Comparison of ENCODE assay signal across 8 mouse cellular contexts in the genomic region with DNA sequence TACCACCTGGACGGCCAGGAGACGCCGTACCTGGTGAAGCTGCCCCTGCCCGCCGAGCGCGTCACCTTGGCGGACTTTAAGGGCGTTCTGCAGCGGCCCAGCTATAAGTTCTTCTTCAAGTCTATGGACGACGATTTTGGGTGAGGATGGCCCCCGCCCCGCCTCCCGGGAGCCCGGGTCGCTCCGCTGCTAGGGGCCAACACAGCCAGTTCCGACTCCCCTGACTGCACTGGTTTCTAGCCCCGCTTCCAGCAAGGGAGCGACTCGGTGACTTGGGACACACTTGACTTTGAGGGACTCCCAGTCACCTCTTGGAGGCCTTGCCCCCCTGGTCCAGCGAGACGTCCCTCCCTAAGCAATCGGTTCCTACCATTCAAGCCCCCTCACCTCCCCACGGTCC. TPM values are rescaled to one million over a fixed set of nuclear protein-coding genes. Genes with fewer than 3 reads are reported as not detected.
DNase-seq lines count a peak whose midpoint lies in the region; ATAC-seq lines count a peak whose summit lies in the region.

No protein-coding gene starts in this region.

- peak overlapping the region; percentile 97 for H3K9ac ChIP-seq in neural tube, embryonic 11.5 days (ENCODE audit: low read length)
- peak overlapping the region; percentile 97 for H3K9ac ChIP-seq in forebrain, embryonic 11.5 days (ENCODE audit: low read length)
- H3K9ac ChIP-seq in limb, embryonic 12.5 days (replicated peaks): peak overlapping the region; percentile 97

- ATAC-seq in neural tube, embryonic 11.5 days (ENCODE audit: insufficient read depth, low FRiP score, low TSS enrichment): peak; percentile 20
- no peak for ATAC-seq in forebrain, embryonic 11.5 days (replicated peaks; ENCODE audit: low FRiP score)
- 0 out of 2 replicates have a peak, but pooled peaks have one; percentile 2 for ATAC-seq in limb, embryonic 12.5 days (ENCODE audit: insufficient number of reproducible peaks, insufficient read depth, low FRiP score, low TSS enrichment, low read depth)

- peaks cover 9% of the 10 kb centered on the region; the same call in 1 of the 2 replicates for H3K36me3 ChIP-seq in neural tube, embryonic 11.5 days (ENCODE audit: control insufficient read depth, insufficient read depth, low read length)
- H3K36me3 ChIP-seq in forebrain, embryonic 11.5 days (ENCODE audit: control insufficient read depth, insufficient read depth, low read length): no peaks in the 10 kb centered on the region
- peaks cover 32% of the 10 kb centered on the region for H3K36me3 ChIP-seq in limb, embryonic 12.5 days

- peak overlapping the region; percentile 48 for H3K4me2 ChIP-seq in neural tube, embryonic 11.5 days (ENCODE audit: low read depth)
- peak overlapping the region; percentile 68 for H3K4me2 ChIP-seq in forebrain, embryonic 11.5 days (ENCODE audit: low read depth, low read length, severe bottlenecking)
- H3K4me2 ChIP-seq in limb, embryonic 12.5 days: peak overlapping the region; percentile 94

- no peaks in the 10 kb centered on the region for H3K27me3 ChIP-seq in neural tube, embryonic 11.5 days (ENCODE audit: control insufficient read depth, insufficient read depth, low read length)
- H3K27me3 ChIP-seq in forebrain, embryonic 11.5 days (ENCODE audit: control insufficient read depth, insufficient read depth, low read length): no peaks in the 10 kb centered on the region
- no peaks in the 10 kb centered on the region for H3K27me3 ChIP-seq in limb, embryonic 12.5 days

- H3K4me3 ChIP-seq in neural tube, embryonic 11.5 days (ENCODE audit: low read depth, low read length): peak overlapping the region; percentile 97
- peak overlapping the region; percentile 92 for H3K4me3 ChIP-seq in forebrain, embryonic 11.5 days (ENCODE audit: low read depth, low read length)
- H3K4me3 ChIP-seq in limb, embryonic 12.5 days (replicated peaks): peak overlapping the region; percentile 96

- H3K4me1 ChIP-seq in neural tube, embryonic 11.5 days (ENCODE audit: control insufficient read depth, insufficient read depth, low read length): peaks cover 10% of the 10 kb centered on the region; the same call in 1 of the 2 replicates
- peaks cover 6% of the 10 kb centered on the region; the same call in 1 of the 2 replicates for H3K4me1 ChIP-seq in forebrain, embryonic 11.5 days (replicated peaks; ENCODE audit: control insufficient read depth, insufficient read depth, low read length)
- peaks cover 14% of the 10 kb centered on the region for H3K4me1 ChIP-seq in limb, embryonic 12.5 days (replicated peaks)

- H3K9me3 ChIP-seq in neural tube, embryonic 11.5 days (ENCODE audit: control insufficient read depth, low read length): no peaks in the 10 kb centered on the region
- no peaks in the 10 kb centered on the region for H3K9me3 ChIP-seq in forebrain, embryonic 11.5 days (ENCODE audit: control insufficient read depth, low read length)
- no peaks in the 10 kb centered on the region for H3K9me3 ChIP-seq in limb, embryonic 12.5 days

- peak overlapping the region; percentile 83 for H3K27ac ChIP-seq in neural tube, embryonic 11.5 days (ENCODE audit: low read depth, low read length)
- H3K27ac ChIP-seq in forebrain, embryonic 11.5 days (ENCODE audit: low read depth, low read length): peak overlapping the region; percentile 84
- H3K27ac ChIP-seq in limb, embryonic 12.5 days: peak overlapping the region; percentile 95

- 0% methylated on average over 23 of the region's 26 CpGs for WGBS in neural tube, embryonic 11.5 days
- under 1% methylated on average over 26 of the region's 26 CpGs for WGBS in forebrain, embryonic 11.5 days
- WGBS in limb, embryonic 12.5 days: under 1% methylated on average over 26 of the region's 26 CpGs

- peak; percentile 64 for DNase-seq in cerebellum, adult 11-12 months
- DNase-seq in cerebellum, adult 9-11 months: no peak
- no peak for DNase-seq in neural tube, embryonic 11.5 days (ENCODE audit: low spot score)
- no peak for DNase-seq in neural tube, embryonic 10.5 days (ENCODE audit: extremely low spot score, low spot score)
- no peak for DNase-seq in forebrain, embryonic 11.5 days (ENCODE audit: low spot score)
- DNase-seq in naive thymus-derived CD4-positive, alpha-beta T cell, adult 2 months (ENCODE audit: low read depth): peak; percentile 55
- DNase-seq in ovary, adult 18-20 months (ENCODE audit: low spot score): no peak

RNA-seq across cellular contexts. Expression of gene Dvl3, which starts 0.4 kb away (rescaled TPM):
- polyA plus RNA-seq in neural tube, embryonic 11.5 days (2014; fragmentation: Nextera tagmentation; extraction: Ambion mirVana): 58.1 and 62.7 TPM in 2 replicates
- polyA plus RNA-seq in forebrain, embryonic 11.5 days (2014; fragmentation: Nextera tagmentation; extraction: Ambion mirVana): 42.8 and 45.4 TPM in 2 replicates
- 27.8 and 35.3 TPM in 2 replicates for polyA plus RNA-seq in limb, embryonic 12.5 days (2016; fragmentation: Nextera tagmentation; extraction: Ambion mirVana)

RNA-seq across cellular contexts. Expression of gene Ap2m1, which starts 18.1 kb away (rescaled TPM):
- 886 and 907 TPM in 2 replicates for polyA plus RNA-seq in neural tube, embryonic 11.5 days (2014; fragmentation: Nextera tagmentation; extraction: Ambion mirVana)
- polyA plus RNA-seq in forebrain, embryonic 11.5 days (2014; fragmentation: Nextera tagmentation; extraction: Ambion mirVana): 797 and 824 TPM in 2 replicates
- 616 and 634 TPM in 2 replicates for polyA plus RNA-seq in limb, embryonic 12.5 days (2016; fragmentation: Nextera tagmentation; extraction: Ambion mirVana)

RNA-seq across cellular contexts. Expression of gene Eif2b5, which starts 18.6 kb away (rescaled TPM):
- polyA plus RNA-seq in neural tube, embryonic 11.5 days (2014; fragmentation: Nextera tagmentation; extraction: Ambion mirVana): 130 and 137 TPM in 2 replicates
- 135 and 138 TPM in 2 replicates for polyA plus RNA-seq in forebrain, embryonic 11.5 days (2014; fragmentation: Nextera tagmentation; extraction: Ambion mirVana)
- 140 and 144 TPM in 2 replicates for polyA plus RNA-seq in limb, embryonic 12.5 days (2016; fragmentation: Nextera tagmentation; extraction: Ambion mirVana)

RNA-seq across cellular contexts. Expression of gene Abcf3, which starts 31.2 kb away (rescaled TPM):
- 59.5 and 61.3 TPM in 2 replicates for polyA plus RNA-seq in neural tube, embryonic 11.5 days (2014; fragmentation: Nextera tagmentation; extraction: Ambion mirVana)
- 51.6 and 55.9 TPM in 2 replicates for polyA plus RNA-seq in forebrain, embryonic 11.5 days (2014; fragmentation: Nextera tagmentation; extraction: Ambion mirVana)
- polyA plus RNA-seq in limb, embryonic 12.5 days (2016; fragmentation: Nextera tagmentation; extraction: Ambion mirVana): 68.9 and 69.8 TPM in 2 replicates

Comparison
In these comparisons a context has a peak if more than half of its experiments do, and no peak if none do; other contexts are left out.
1. DNase-seq: peak in cerebellum, adult 11-12 months (single experiment) and naive thymus-derived CD4-positive, alpha-beta T cell, adult 2 months (single experiment); none in cerebellum, adult 9-11 months (single experiment), neural tube, embryonic 11.5 days (single experiment), neural tube, embryonic 10.5 days (single experiment), forebrain, embryonic 11.5 days (single experiment) and ovary, adult 18-20 months (single experiment).
2. Peak in every context shown above with its lines, with median percentiles within 50 percentile points of each other: H3K27ac ChIP-seq, H3K4me2 ChIP-seq, H3K4me3 ChIP-seq and H3K9ac ChIP-seq.